Mouse (Mus musculus) monocyte, adult 5-6 weeks (primary cell): ENCODE data around the gene Olfr599. TPM values are rescaled to one million over a fixed set of nuclear protein-coding genes. Genes with fewer than 3 reads are reported as not detected.
"Not testable (repeated sequence)": the region's sequence is repeated elsewhere in the genome, so short reads cannot be mapped to it uniquely, and the experiment has no call there.

Experiments
- ATAC-seq: fragments of 153-309, 156-312 bp; replicated peaks from 2 replicates; pipeline ENCODE4 v1.8.0; 2017; ENCODE audit warnings: mild to moderate bottlenecking; ENCODE audit not compliant: low TSS enrichment, insufficient number of reproducible peaks, severe bottlenecking, poor library complexity, low FRiP score
- total RNA-seq: library from RNA; stranded (forward); fragments of 200-1000, 200-491, 200-594 nt; gene quantifications from 3 replicates; pipeline ENCODE4 v1.2.3, GENCODE M21; 2017

Gene Olfr599
- total RNA-seq: not detected in 3 replicates

DNA sequence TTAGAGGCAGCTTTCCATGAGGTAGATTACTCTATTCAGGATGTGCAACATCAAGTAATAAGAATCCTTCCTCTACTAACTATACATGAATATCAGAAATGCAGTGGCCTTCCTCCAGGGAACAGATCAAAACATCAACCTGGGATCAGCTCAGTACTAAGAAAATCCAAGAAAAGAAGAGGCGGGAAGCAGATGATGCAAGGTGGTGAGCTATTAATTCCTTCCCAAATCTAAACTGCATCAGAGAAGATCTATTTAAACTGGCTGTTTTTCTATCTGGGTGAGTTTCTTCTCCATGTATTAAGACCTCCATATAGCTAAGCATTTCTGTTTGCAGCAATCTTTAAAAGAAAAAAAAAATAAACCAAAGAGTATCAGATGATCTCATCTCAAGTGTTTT lies at the start of gene Olfr599:
Gene Olfr599 (plus strand): TSS at position 301 of the 400 bp plus-strand sequence.
- no peak for ATAC-seq

DNA sequence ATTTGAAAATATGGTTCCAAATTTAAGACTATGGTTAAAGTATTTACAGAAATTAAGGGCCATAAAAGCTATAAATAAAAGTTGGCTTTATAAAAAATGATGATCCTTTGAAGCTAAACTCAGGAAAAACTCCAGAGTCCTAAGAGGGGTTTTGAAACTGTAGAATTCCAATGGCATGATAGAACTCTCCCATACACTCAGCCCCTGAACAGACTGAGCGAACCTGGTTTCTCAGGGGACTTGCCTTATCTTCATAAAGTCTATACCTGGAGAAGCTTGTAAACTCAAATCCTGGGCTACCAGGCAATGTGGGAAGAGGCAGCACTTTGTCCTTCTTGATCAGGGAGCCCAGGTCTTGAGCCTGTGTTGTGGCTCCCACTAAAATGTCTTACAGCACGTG lies 30.4 kb upstream of the Olfr599 start, which contains the start of gene Olfr596:
Gene Olfr596 (plus strand): TSS at position 301 of the 400 bp plus-strand sequence.
- not testable (repeated sequence) for ATAC-seq

DNA sequence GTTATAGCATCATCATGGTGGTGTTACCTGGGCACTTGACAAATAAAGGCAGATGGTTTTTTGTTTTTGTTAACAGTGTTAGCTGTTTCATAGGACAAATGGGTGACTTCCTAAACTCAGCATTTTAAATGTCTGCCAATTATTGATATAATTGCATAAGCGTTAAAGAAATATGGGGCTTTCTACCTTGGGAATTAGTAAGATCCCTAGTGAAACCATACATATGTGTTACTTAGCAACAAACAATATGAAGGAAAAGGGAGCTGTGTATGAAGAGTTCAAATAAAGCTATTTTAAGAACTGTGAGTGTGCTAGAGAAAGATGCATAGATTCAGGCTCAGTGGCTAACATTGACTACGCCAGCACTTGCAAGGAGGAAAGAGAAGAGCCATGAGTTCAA lies 19.7 kb upstream of the Olfr599 start, which contains the start of gene Olfr597:
Gene Olfr597 (plus strand): TSS at position 301 of the 400 bp plus-strand sequence.
- not testable (repeated sequence) for ATAC-seq

DNA sequence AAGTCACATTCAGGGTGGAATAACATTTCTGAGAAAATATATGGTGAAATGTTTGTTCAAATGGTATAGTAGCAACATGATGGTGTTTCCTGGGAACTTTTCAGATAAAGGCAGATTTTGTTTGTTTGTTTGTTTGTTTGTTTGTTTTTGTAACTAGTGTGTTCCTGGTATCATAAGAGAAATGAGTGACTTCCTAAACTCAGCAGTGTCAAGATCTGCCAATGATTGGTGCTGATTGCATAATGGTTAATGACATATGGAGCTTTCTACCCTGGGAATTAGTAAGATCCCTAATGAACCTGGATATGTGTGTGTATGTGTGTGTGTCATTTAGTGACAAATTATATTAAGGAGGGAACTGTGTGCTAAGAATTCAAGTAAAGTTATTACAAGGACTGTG lies 12.4 kb upstream of the Olfr599 start, which contains the start of gene Olfr598:
Gene Olfr598 (plus strand): TSS at position 301 of the 400 bp plus-strand sequence.
- no peak for ATAC-seq

DNA sequence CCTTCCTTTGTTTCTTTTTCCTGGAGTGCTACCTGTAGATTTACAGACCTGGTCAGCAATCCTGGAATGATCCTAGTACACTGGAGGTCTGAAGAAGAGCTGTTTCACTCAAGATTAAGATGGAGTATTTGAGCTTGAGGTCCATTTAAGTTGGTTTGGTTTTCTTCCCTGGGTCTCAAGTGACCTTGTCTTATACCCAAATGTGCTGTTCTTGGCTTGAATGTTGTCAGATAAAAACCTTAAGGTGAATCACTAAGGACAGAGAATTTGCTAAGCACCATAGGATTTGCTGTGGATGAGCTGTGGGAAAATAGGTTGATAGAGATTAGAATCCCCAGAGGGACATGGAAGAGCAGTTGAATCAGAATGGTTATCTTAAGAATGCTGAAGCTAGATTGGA lies 13.9 kb downstream of the Olfr599 start, which contains the start of gene Olfr600:
Gene Olfr600 (minus strand): TSS at position 101 of the 400 bp plus-strand sequence.
- no peak for ATAC-seq

DNA sequence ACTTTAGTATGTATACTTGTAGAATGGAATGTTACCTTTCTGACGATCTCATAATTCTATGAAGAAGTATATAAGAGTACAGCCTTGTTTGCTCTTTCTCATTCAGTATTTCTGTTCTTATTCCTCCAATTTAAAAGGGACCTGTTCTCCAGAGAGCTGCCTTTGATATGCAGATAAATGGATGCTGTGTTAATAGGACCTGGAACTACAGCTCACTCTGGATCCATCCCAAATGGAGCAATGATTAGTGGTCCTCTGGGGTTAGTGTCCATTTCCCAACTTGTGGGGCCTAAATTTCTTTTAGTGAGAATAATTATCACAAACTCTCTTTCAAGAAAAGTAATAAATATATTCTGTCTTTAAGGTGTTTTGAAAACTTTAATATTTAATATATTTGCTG lies 26.8 kb downstream of the Olfr599 start, which contains the start of gene Olfr601:
Gene Olfr601 (minus strand): TSS at position 101 of the 400 bp plus-strand sequence.
- no peak for ATAC-seq

DNA sequence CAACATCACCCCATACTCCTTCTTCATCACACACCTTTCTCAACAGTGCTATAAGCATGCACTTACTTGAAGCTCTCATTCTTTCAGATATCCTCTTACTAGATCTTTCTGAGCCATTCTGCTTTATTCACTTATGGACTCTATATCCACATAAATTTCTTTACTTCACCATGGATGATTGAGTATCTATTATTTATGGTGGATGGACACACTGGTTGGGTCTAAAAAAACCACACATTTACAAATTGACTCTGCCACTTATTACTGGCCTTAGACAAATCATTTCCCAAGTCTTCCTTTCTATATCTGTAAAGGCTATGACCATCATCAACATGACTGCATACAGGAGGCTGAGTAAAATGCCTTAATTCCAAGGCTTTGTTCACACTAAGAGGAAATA lies 50.4 kb downstream of the Olfr599 start, which contains the start of gene Olfr603:
Gene Olfr603 (minus strand): TSS at position 101 of the 400 bp plus-strand sequence.
- ATAC-seq: no peak

Other genes with a start within 250 kb of the Olfr599 start
- 1.3 TPM in 1 of 3 replicates, not detected in the others for gene Olfr585, start 238.2 kb upstream of the Olfr599 start, total RNA-seq
- not detected in 3 replicates for gene Olfr586, start 210.3 kb upstream of the Olfr599 start, total RNA-seq
- not detected in 3 replicates for gene Olfr588-ps1, start 195.0 kb upstream of the Olfr599 start, total RNA-seq
- gene Olfr589, start 179.6 kb upstream of the Olfr599 start, total RNA-seq: not detected in 3 replicates
- not detected in 3 replicates for gene Olfr591, start 157.6 kb upstream of the Olfr599 start, total RNA-seq
- gene Olfr592, start 151.1 kb upstream of the Olfr599 start, total RNA-seq: 0.10 TPM in 1 of 3 replicates, not detected in the others
- gene Olfr593, start 124.1 kb upstream of the Olfr599 start, total RNA-seq: not detected in 3 replicates
- gene Olfr594, start 118.9 kb upstream of the Olfr599 start, total RNA-seq: not detected in 3 replicates
- not detected in 3 replicates for gene Usp17ld, start 83.4 kb upstream of the Olfr599 start, total RNA-seq
- gene Olfr596, start 30.3 kb upstream of the Olfr599 start, total RNA-seq: not detected in 3 replicates
- not detected in 3 replicates for gene Olfr597, start 19.6 kb upstream of the Olfr599 start, total RNA-seq
- not detected in 3 replicates for gene Olfr598, start 12.3 kb upstream of the Olfr599 start, total RNA-seq
- not detected in 3 replicates for gene Olfr600, start 13.8 kb downstream of the Olfr599 start, total RNA-seq
- not detected in 3 replicates for gene Olfr601, start 26.7 kb downstream of the Olfr599 start, total RNA-seq
- not detected in 3 replicates for gene Olfr603, start 50.3 kb downstream of the Olfr599 start, total RNA-seq
- gene Usp17lc, start 79.2 kb downstream of the Olfr599 start, total RNA-seq: not detected in 3 replicates
- gene Olfr605, start 109.5 kb downstream of the Olfr599 start, total RNA-seq: not detected in 3 replicates
- not detected in 3 replicates for gene Olfr606, start 113.1 kb downstream of the Olfr599 start, total RNA-seq
- not detected in 3 replicates for gene Olfr607, start 128.2 kb downstream of the Olfr599 start, total RNA-seq
- not detected in 3 replicates for gene Olfr608, start 134.0 kb downstream of the Olfr599 start, total RNA-seq
- gene Olfr609, start 162.1 kb downstream of the Olfr599 start, total RNA-seq: not detected in 3 replicates
- not detected in 3 replicates for gene Olfr610, start 176.2 kb downstream of the Olfr599 start, total RNA-seq
- not detected in 3 replicates for gene Olfr611, start 184.9 kb downstream of the Olfr599 start, total RNA-seq
- gene Olfr612, start 206.8 kb downstream of the Olfr599 start, total RNA-seq: not detected in 3 replicates
- gene Olfr613, start 212.2 kb downstream of the Olfr599 start, total RNA-seq: not detected in 3 replicates
- gene Olfr615, start 220.2 kb downstream of the Olfr599 start, total RNA-seq: not detected in 3 replicates
- not detected in 3 replicates for gene Olfr616, start 233.2 kb downstream of the Olfr599 start, total RNA-seq
- gene Olfr617, start 237.1 kb downstream of the Olfr599 start, total RNA-seq: not detected in 3 replicates